Mouse (Mus musculus) heart, embryonic 16.5 days (tissue): ENCODE results near the gene Btf3. TPM values are rescaled to one million over a fixed set of nuclear protein-coding genes. Genes with fewer than 3 reads are reported as not detected.
A peak's percentile ranks its signal among the peaks of the same experiment; 100 is the strongest.

Experiments
- ATAC-seq: fragments of 200-750 bp; cut with Nextera tagmentation; replicated peaks from 2 replicates; pipeline ENCODE4 v1.8.0; 2017; ENCODE audit warnings: moderate number of reproducible peaks; ENCODE audit not compliant: insufficient read depth, low FRiP score; ENCODE audit errors: extremely low read depth
- H3K27ac ChIP-seq: fragments of 300-500 bp; sonication (generic); 2 replicates; pipeline ENCODE4 v1.5.1; 2014; ENCODE audit warnings: mild to moderate bottlenecking, low read length, control low read depth, moderate library complexity
- H3K27me3 ChIP-seq: fragments of 300-500 bp; sonication (generic); 2 replicates; pipeline ENCODE4 v1.6.1; 2014; ENCODE audit warnings: low read length, mixed read lengths; ENCODE audit not compliant: control insufficient read depth, insufficient read depth
- H3K36me3 ChIP-seq: fragments of 300-500 bp; sonication (generic); 2 replicates; pipeline ENCODE4 v1.6.1; 2014; ENCODE audit not compliant: control insufficient read depth, insufficient read depth
- H3K4me1 ChIP-seq: fragments of 300-500 bp; sonication (generic); 2 replicates; pipeline ENCODE4 v1.6.1; 2014; ENCODE audit warnings: low read length, mixed read lengths; ENCODE audit not compliant: control insufficient read depth, insufficient read depth
- H3K4me2 ChIP-seq: fragments of 300-500 bp; sonication (generic); 2 replicates; pipeline ENCODE4 v1.6.1; 2014; ENCODE audit warnings: low read depth, mild to moderate bottlenecking, control low read depth, low read length
- H3K4me3 ChIP-seq: fragments of 300-500 bp; sonication (generic); 2 replicates; pipeline ENCODE4 v1.5.1; 2014; ENCODE audit warnings: mild to moderate bottlenecking, control low read depth, low read length
- H3K9ac ChIP-seq: fragments of 300-500 bp; sonication (generic); 2 replicates; pipeline ENCODE4 v1.6.1; 2014; ENCODE audit warnings: low read length, control low read depth
- H3K9me3 ChIP-seq: fragments of 300-500 bp; sonication (generic); replicated peaks from 2 replicates; pipeline ENCODE4 v1.6.1; 2016; ENCODE audit warnings: low read length; ENCODE audit not compliant: control insufficient read depth
- WGBS: fragments of 180-500 bp; shearing (Covaris S2); extraction: QIAGEN DNeasy Blood & Tissue Kit; methylation state at CpG from one replicate; pipeline ENCODE4 v1.1.7; 2014; 5-methylcytosine and 5-hydroxymethylcytosine counted together
- polyA plus RNA-seq: library from polyadenylated mRNA; unstranded; fragments of >200 nt; fragmentation: Nextera tagmentation; extraction: Ambion mirVana; gene quantifications from 2 replicates; pipeline ENCODE4 v1.2.1, GENCODE M21; 2015

The Btf3 gene
- polyA plus RNA-seq, result 361 and 369 TPM in 2 replicates

GRCm38 (mm10) chr13:98316480-98317245 is at the start of gene Btf3:
Gene Btf3 (minus strand): TSS chr13:98317006.
- H3K4me3 ChIP-seq, result peak within 1 kb of the TSS; percentile 84
- under 1% methylated on average over 79 of the region's 90 CpGs for WGBS
- H3K27me3 ChIP-seq, result no peaks in the 10 kb centered on the region
- H3K9me3 ChIP-seq, result no peaks in the 10 kb centered on the region
- H3K36me3 ChIP-seq, result peaks cover 17% of the 10 kb centered on the region
- peak within 1 kb of the TSS; percentile 94 for H3K4me2 ChIP-seq
- peak; percentile 92 for ATAC-seq
- peaks cover 19% of the 10 kb centered on the region for H3K4me1 ChIP-seq
- H3K27ac ChIP-seq, result peak within 1 kb of the TSS; percentile 90
- H3K9ac ChIP-seq, result peak within 1 kb of the TSS; percentile 99

- 0 out of 2 replicates have a peak, but pooled peaks have one; percentile 28 for ATAC-seq
- H3K27ac ChIP-seq, result no peak overlapping the region
- peaks cover 7% of the 10 kb centered on the region; the same call in 1 of the 2 replicates for H3K4me1 ChIP-seq
- H3K4me3 ChIP-seq, result peak overlapping the region; percentile 28
- H3K36me3 ChIP-seq, result no peaks in the 10 kb centered on the region
- 2% methylated on average over 52 of the region's 52 CpGs for WGBS
- H3K4me2 ChIP-seq, result peak overlapping the region; percentile 43
- H3K27me3 ChIP-seq, result peaks cover 80% of the 10 kb centered on the region
- no peak overlapping the region for H3K9ac ChIP-seq
- no peaks in the 10 kb centered on the region for H3K9me3 ChIP-seq
These were observed 49.1 kb upstream of the Btf3 start for GRCm38 (mm10) chr13:98365766-98366421.

- no peak overlapping the region for H3K4me2 ChIP-seq
- no peak for ATAC-seq
These were observed 48.3 kb upstream of the Btf3 start for GRCm38 (mm10) chr13:98365081-98365480.

GRCm38 (mm10) chr13:98363046-98363445 is 46.2 kb upstream of the Btf3 start:
- peaks cover 7% of the 10 kb centered on the region; the same call in 1 of the 2 replicates for H3K4me1 ChIP-seq

More at GRCm38 (mm10) chr13:98365081-98365480, 48.3 kb upstream of the Btf3 start:
- H3K27ac ChIP-seq, result no peak overlapping the region
- H3K9ac ChIP-seq, result no peak overlapping the region
- H3K9me3 ChIP-seq, result no peaks in the 10 kb centered on the region
- H3K4me1 ChIP-seq, result peaks cover 7% of the 10 kb centered on the region; the same call in 1 of the 2 replicates
- WGBS, result 3% methylated on average over 8 of the region's 8 CpGs
- peaks cover 82% of the 10 kb centered on the region for H3K27me3 ChIP-seq
- no peak overlapping the region for H3K4me3 ChIP-seq
- no peaks in the 10 kb centered on the region for H3K36me3 ChIP-seq

GRCm38 (mm10) chr13:98361161-98361560 is 44.4 kb upstream of the Btf3 start:
- H3K4me1 ChIP-seq, result peaks cover 5% of the 10 kb centered on the region; the same call in 1 of the 2 replicates
- no peak overlapping the region for H3K4me2 ChIP-seq
- no peak overlapping the region for H3K4me3 ChIP-seq
- H3K9ac ChIP-seq, result no peak overlapping the region
- ATAC-seq, result no peak
- no peaks in the 10 kb centered on the region for H3K9me3 ChIP-seq
- 10% methylated on average over 5 of the region's 5 CpGs for WGBS
- H3K36me3 ChIP-seq, result no peaks in the 10 kb centered on the region
- peaks cover 76% of the 10 kb centered on the region for H3K27me3 ChIP-seq
- H3K27ac ChIP-seq, result no peak overlapping the region

More at GRCm38 (mm10) chr13:98363046-98363445, 46.2 kb upstream of the Btf3 start:
- H3K9me3 ChIP-seq, result no peaks in the 10 kb centered on the region
- no peak overlapping the region for H3K4me3 ChIP-seq
- no peak overlapping the region for H3K27ac ChIP-seq
- H3K36me3 ChIP-seq, result no peaks in the 10 kb centered on the region
- H3K9ac ChIP-seq, result no peak overlapping the region
- H3K27me3 ChIP-seq, result peaks cover 82% of the 10 kb centered on the region
- WGBS, result 9% methylated on average over 4 of the region's 4 CpGs
- ATAC-seq, result no peak
- no peak overlapping the region for H3K4me2 ChIP-seq

- Histone ChIP-seq H3K4me2 (no peak overlapping the region), H3K27me3 (peaks cover 73% of the 10 kb centered on the region), H3K36me3 (no peaks in the 10 kb centered on the region), H3K9ac (no peak overlapping the region), H3K9me3 (no peaks in the 10 kb centered on the region), H3K4me1 (peaks cover 1% of the 10 kb centered on the region; the same call in 1 of the 2 replicates), H3K27ac (no peak overlapping the region), H3K4me3 (no peak overlapping the region)
- WGBS, result 5% methylated on average over 6 of the region's 6 CpGs
- ATAC-seq, result no peak
These were observed 43.6 kb upstream of the Btf3 start for GRCm38 (mm10) chr13:98360391-98360790.

- WGBS, result 5% methylated on average over 7 of the region's 8 CpGs
- Histone ChIP-seq H3K36me3 (no peaks in the 10 kb centered on the region), H3K27me3 (peaks cover 74% of the 10 kb centered on the region), H3K9me3 (no peaks in the 10 kb centered on the region), H3K9ac (no peak overlapping the region), H3K4me2 (no peak overlapping the region), H3K4me3 (no peak overlapping the region), H3K4me1 (peaks cover 9% of the 10 kb centered on the region), H3K27ac (no peak overlapping the region)
- no peak for ATAC-seq
These were observed 42.5 kb upstream of the Btf3 start for GRCm38 (mm10) chr13:98359337-98359736.

- H3K9me3 ChIP-seq, result no peaks in the 10 kb centered on the region
- no peak overlapping the region for H3K27ac ChIP-seq
- ATAC-seq, result no peak
- H3K9ac ChIP-seq, result no peak overlapping the region
- peaks cover 77% of the 10 kb centered on the region for H3K27me3 ChIP-seq
- H3K36me3 ChIP-seq, result no peaks in the 10 kb centered on the region
- no peak overlapping the region for H3K4me3 ChIP-seq
- peaks cover 16% of the 10 kb centered on the region for H3K4me1 ChIP-seq
- 6% methylated on average over 23 of the region's 23 CpGs for WGBS
- no peak overlapping the region for H3K4me2 ChIP-seq
These were observed 41.8 kb upstream of the Btf3 start for GRCm38 (mm10) chr13:98358424-98359181.
